Mouse (Mus musculus): Measurements from ENCODE around the gene Pex11b. TPM values are rescaled to one million over a fixed set of nuclear protein-coding genes. Genes with fewer than 3 reads are reported as not detected.
A peak's percentile ranks its signal among the peaks of the same experiment; 100 is the strongest.

The Pex11b gene
- polyA plus RNA-seq, 1 experiment from 2014 or later = 61.5 TPM

- H3K4me3 ChIP-seq (replicated peaks; ENCODE audit: low read depth, low read length) = peak overlapping the region; percentile 48
- no peaks in the 10 kb centered on the region for H3K9me3 ChIP-seq (ENCODE audit: control insufficient read depth, low read length)
- H3K36me3 ChIP-seq (ENCODE audit: control insufficient read depth, insufficient read depth, low read length) = no peaks in the 10 kb centered on the region
- H3K9ac ChIP-seq (replicated peaks; ENCODE audit: low read length) = peak overlapping the region; percentile 68
- H3K27ac ChIP-seq (replicated peaks; ENCODE audit: low read depth, low read length) = peak overlapping the region; percentile 39
- H3K4me1 ChIP-seq (ENCODE audit: control insufficient read depth, insufficient read depth, low read length) = peaks cover 56% of the 10 kb centered on the region
- WGBS = under 1% methylated on average over 40 of the region's 40 CpGs
- H3K4me2 ChIP-seq (ENCODE audit: low read length) = peak overlapping the region; percentile 100
- no peaks in the 10 kb centered on the region for H3K27me3 ChIP-seq (ENCODE audit: control insufficient read depth, insufficient read depth, low read length)
- DNase-seq (peak; percentile 67), ATAC-seq (ENCODE audit: low FRiP score, low TSS enrichment) (no peak)
These were observed 37.7 kb upstream of the Pex11b start for GRCm38 (mm10) chr3:96597435-96597891.

- Histone ChIP-seq H3K4me2 (ENCODE audit: low read length) (peak overlapping the region; percentile 100), H3K36me3 (ENCODE audit: control insufficient read depth, insufficient read depth, low read length) (no peaks in the 10 kb centered on the region), H3K27ac (replicated peaks; ENCODE audit: low read depth, low read length) (peak overlapping the region; percentile 39; the same call in 1 of the 2 replicates), H3K9ac (replicated peaks; ENCODE audit: low read length) (peak overlapping the region; percentile 68), H3K9me3 (ENCODE audit: control insufficient read depth, low read length) (no peaks in the 10 kb centered on the region), H3K4me3 (replicated peaks; ENCODE audit: low read depth, low read length) (peak overlapping the region; percentile 48), H3K27me3 (ENCODE audit: control insufficient read depth, insufficient read depth, low read length) (no peaks in the 10 kb centered on the region), H3K4me1 (ENCODE audit: control insufficient read depth, insufficient read depth, low read length) (peaks cover 59% of the 10 kb centered on the region)
- WGBS = 1% methylated on average over 54 of the region's 54 CpGs
- ATAC-seq (ENCODE audit: low FRiP score, low TSS enrichment) (no peak), DNase-seq (peak; percentile 81)
These were observed 36.8 kb upstream of the Pex11b start for GRCm38 (mm10) chr3:96598156-96599068.

DNA sequence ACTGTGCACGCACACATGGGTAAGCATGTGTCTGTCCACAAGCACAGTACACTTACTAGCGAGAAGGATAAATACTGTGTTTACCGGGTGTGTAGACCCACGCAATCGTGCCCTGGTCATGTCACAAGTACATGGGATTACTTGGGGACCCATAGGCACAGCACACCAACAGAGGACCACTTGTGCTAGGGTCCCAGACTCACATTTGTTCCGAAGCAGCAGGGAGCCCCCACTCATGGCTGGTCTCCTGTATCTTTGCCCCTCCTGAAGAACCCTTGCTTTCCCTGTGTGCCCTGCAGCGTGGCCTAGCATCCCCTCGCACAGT is 36.1 kb upstream of the Pex11b start:
- WGBS = 45% methylated on average over 8 of the region's 8 CpGs
- Histone ChIP-seq H3K9ac (replicated peaks; ENCODE audit: low read length) (peak overlapping the region; percentile 68; the same call in 1 of the 2 replicates), H3K36me3 (ENCODE audit: control insufficient read depth, insufficient read depth, low read length) (no peaks in the 10 kb centered on the region), H3K27me3 (ENCODE audit: control insufficient read depth, insufficient read depth, low read length) (no peaks in the 10 kb centered on the region), H3K4me1 (ENCODE audit: control insufficient read depth, insufficient read depth, low read length) (peaks cover 65% of the 10 kb centered on the region), H3K4me3 (replicated peaks; ENCODE audit: low read depth, low read length) (peak overlapping the region; percentile 48; the same call in 1 of the 2 replicates), H3K9me3 (ENCODE audit: control insufficient read depth, low read length) (no peaks in the 10 kb centered on the region), H3K4me2 (ENCODE audit: low read length) (peak overlapping the region; percentile 100), H3K27ac (replicated peaks; ENCODE audit: low read depth, low read length) (no peak overlapping the region)
- DNase-seq (no peak), ATAC-seq (ENCODE audit: low FRiP score, low TSS enrichment) (no peak)

DNA sequence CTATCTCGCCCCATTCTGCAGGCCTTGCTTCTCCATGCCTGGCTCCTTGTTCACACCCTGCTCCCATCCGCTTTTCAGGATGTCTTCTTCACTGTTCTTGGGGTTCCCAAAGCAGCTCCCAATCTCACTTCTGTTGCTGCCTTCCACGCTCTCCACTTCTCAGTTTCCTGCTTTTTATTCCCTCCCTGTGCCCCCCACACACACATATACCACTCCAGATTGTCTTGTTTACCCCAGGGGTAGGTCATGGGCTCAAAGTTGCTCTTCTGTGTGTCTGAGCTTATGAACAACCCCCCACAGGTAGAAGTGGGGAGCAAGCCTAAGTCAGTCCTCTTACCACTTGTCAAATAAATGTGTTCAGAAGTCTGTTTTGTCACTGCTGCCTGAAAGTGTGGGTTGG is 35.8 kb upstream of the Pex11b start:
- 76% methylated on average over 3 of the region's 3 CpGs for WGBS
- DNase-seq = no peak
- peak overlapping the region; percentile 100; the same call in 1 of the 2 replicates for H3K4me2 ChIP-seq (ENCODE audit: low read length)
- H3K9me3 ChIP-seq (ENCODE audit: control insufficient read depth, low read length) = no peaks in the 10 kb centered on the region
- peaks cover 69% of the 10 kb centered on the region for H3K4me1 ChIP-seq (ENCODE audit: control insufficient read depth, insufficient read depth, low read length)
- H3K27ac ChIP-seq (replicated peaks; ENCODE audit: low read depth, low read length) = no peak overlapping the region
- H3K36me3 ChIP-seq (ENCODE audit: control insufficient read depth, insufficient read depth, low read length) = no peaks in the 10 kb centered on the region
- H3K27me3 ChIP-seq (ENCODE audit: control insufficient read depth, insufficient read depth, low read length) = no peaks in the 10 kb centered on the region
- ATAC-seq (ENCODE audit: low FRiP score, low TSS enrichment) = no peak
- H3K9ac ChIP-seq (replicated peaks; ENCODE audit: low read length) = no peak overlapping the region
- no peak overlapping the region for H3K4me3 ChIP-seq (replicated peaks; ENCODE audit: low read depth, low read length)

- under 1% methylated on average over 27 of the region's 27 CpGs for WGBS
- no peaks in the 10 kb centered on the region for H3K36me3 ChIP-seq (ENCODE audit: control insufficient read depth, insufficient read depth, low read length)
- DNase-seq = peak; percentile 96
These were observed 34.4 kb upstream of the Pex11b start, which contains the start of gene Lix1l for GRCm38 (mm10) chr3:96600639-96601250. Lix1l (plus strand) TSS chr3:96601149.

DNA sequence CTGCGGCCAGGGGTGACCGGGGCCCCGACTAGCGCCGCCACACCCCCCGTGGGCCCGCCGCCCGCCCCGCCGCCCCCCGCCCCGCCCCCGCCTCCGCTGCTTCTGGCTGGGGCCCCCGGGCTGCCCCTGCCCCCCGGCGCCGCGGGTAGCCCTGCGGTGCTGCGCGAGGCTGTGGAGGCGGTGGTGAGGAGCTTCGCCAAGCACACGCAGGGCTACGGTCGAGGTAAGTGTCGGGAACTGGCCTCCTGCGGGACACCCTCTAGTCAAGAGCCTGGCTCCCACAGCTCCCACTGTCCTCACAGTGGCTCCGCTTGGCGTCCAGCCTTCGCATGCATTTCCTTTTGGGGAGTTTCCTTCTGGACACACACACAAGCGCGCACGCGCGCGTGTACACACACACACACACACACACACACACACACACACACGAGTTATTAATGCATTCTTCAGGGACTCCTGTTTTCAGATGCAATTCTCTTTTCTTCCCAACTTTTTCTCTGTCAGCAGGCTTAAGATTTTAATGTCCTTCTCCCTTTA is 33.9 kb upstream of the Pex11b start:
- H3K36me3 ChIP-seq (ENCODE audit: control insufficient read depth, insufficient read depth, low read length) = no peaks in the 10 kb centered on the region
- under 1% methylated on average over 38 of the region's 40 CpGs for WGBS
- peak; percentile 82 for DNase-seq

More at GRCm38 (mm10) chr3:96600639-96601250, 34.4 kb upstream of the Pex11b start, which contains the start of gene Lix1l:
- Histone ChIP-seq H3K9ac (replicated peaks; ENCODE audit: low read length) (peak within 1 kb of the TSS; percentile 92), H3K27ac (replicated peaks; ENCODE audit: low read depth, low read length) (peak within 1 kb of the TSS; percentile 95), H3K9me3 (ENCODE audit: control insufficient read depth, low read length) (no peaks in the 10 kb centered on the region), H3K4me3 (replicated peaks; ENCODE audit: low read depth, low read length) (peak within 1 kb of the TSS; percentile 69), H3K4me2 (ENCODE audit: low read length) (peak within 1 kb of the TSS; percentile 87), H3K4me1 (ENCODE audit: control insufficient read depth, insufficient read depth, low read length) (peaks cover 72% of the 10 kb centered on the region), H3K27me3 (ENCODE audit: control insufficient read depth, insufficient read depth, low read length) (no peaks in the 10 kb centered on the region)
- ATAC-seq (ENCODE audit: low FRiP score, low TSS enrichment) = peak; percentile 92

DNA sequence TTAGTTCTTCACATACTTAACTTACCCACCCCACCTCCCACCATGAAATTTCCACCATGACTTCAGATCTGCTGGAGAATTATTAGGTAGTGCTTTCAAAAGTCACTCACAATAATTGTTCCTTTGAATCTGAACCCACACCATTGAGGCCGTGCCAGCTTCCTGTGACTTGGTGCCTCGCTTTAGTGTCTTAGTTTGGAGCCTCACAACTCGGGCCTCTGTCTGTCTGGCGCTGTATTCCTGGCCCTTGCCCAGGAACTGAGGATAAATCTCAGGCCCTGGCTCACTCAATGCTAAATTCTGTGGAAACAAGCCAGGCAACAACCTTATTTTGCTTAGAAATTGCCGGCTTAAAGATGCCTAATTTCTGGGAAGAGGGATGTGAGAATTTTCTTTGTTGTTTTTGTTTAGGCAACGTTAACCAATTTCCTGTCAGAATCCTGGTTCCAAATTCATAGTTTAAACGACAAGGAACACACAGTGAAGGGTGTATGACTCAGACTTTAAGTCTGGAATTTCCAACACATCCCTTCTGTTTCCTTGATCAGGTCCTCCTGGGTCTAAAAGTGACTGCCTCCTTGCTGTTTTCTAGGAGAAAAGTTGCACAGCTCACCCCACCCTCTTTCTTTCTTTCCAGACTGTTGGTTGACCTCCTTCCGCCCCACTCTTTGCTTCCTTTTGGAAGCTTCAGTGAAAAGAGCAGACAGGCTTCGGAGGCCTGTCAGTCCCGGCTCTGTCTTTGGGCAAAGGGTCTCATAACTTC is 33.1 kb upstream of the Pex11b start:
- DNase-seq (peak; percentile 66), ATAC-seq (ENCODE audit: low FRiP score, low TSS enrichment) (no peak)
- H3K9ac ChIP-seq (replicated peaks; ENCODE audit: low read length) = peak overlapping the region; percentile 92

More for the DNA sequence above, 33.9 kb upstream of the Pex11b start:
- peak overlapping the region; percentile 95 for H3K27ac ChIP-seq (replicated peaks; ENCODE audit: low read depth, low read length)
- no peaks in the 10 kb centered on the region for H3K9me3 ChIP-seq (ENCODE audit: control insufficient read depth, low read length)
- H3K9ac ChIP-seq (replicated peaks; ENCODE audit: low read length) = peak overlapping the region; percentile 92
- H3K27me3 ChIP-seq (ENCODE audit: control insufficient read depth, insufficient read depth, low read length) = no peaks in the 10 kb centered on the region
- H3K4me3 ChIP-seq (replicated peaks; ENCODE audit: low read depth, low read length) = peak overlapping the region; percentile 69
- peaks cover 66% of the 10 kb centered on the region for H3K4me1 ChIP-seq (ENCODE audit: control insufficient read depth, insufficient read depth, low read length)
- H3K4me2 ChIP-seq (ENCODE audit: low read length) = peak overlapping the region; percentile 87
- ATAC-seq (ENCODE audit: low FRiP score, low TSS enrichment) = peak; percentile 49

GRCm38 (mm10) chr3:96602704-96603084 is 32.5 kb upstream of the Pex11b start:
- no peak for ATAC-seq (ENCODE audit: low FRiP score, low TSS enrichment)
- H3K9me3 ChIP-seq (ENCODE audit: control insufficient read depth, low read length) = no peaks in the 10 kb centered on the region
- H3K9ac ChIP-seq (replicated peaks; ENCODE audit: low read length) = peak overlapping the region; percentile 92
- 21% methylated on average over 5 of the region's 5 CpGs for WGBS
- no peaks in the 10 kb centered on the region for H3K36me3 ChIP-seq (ENCODE audit: control insufficient read depth, insufficient read depth, low read length)
- H3K27me3 ChIP-seq (ENCODE audit: control insufficient read depth, insufficient read depth, low read length) = no peaks in the 10 kb centered on the region
- DNase-seq = peak; percentile 25
- peak overlapping the region; percentile 87 for H3K4me2 ChIP-seq (ENCODE audit: low read length)
- peak overlapping the region; percentile 95 for H3K27ac ChIP-seq (replicated peaks; ENCODE audit: low read depth, low read length)
- peak overlapping the region; percentile 69 for H3K4me3 ChIP-seq (replicated peaks; ENCODE audit: low read depth, low read length)
- H3K4me1 ChIP-seq (ENCODE audit: control insufficient read depth, insufficient read depth, low read length) = peaks cover 53% of the 10 kb centered on the region

More for the DNA sequence above, 33.1 kb upstream of the Pex11b start:
- Histone ChIP-seq H3K36me3 (ENCODE audit: control insufficient read depth, insufficient read depth, low read length) (no peaks in the 10 kb centered on the region), H3K4me2 (ENCODE audit: low read length) (peak overlapping the region; percentile 87), H3K4me1 (ENCODE audit: control insufficient read depth, insufficient read depth, low read length) (peaks cover 59% of the 10 kb centered on the region), H3K9me3 (ENCODE audit: control insufficient read depth, low read length) (no peaks in the 10 kb centered on the region), H3K27me3 (ENCODE audit: control insufficient read depth, insufficient read depth, low read length) (no peaks in the 10 kb centered on the region), H3K4me3 (replicated peaks; ENCODE audit: low read depth, low read length) (peak overlapping the region; percentile 69), H3K27ac (replicated peaks; ENCODE audit: low read depth, low read length) (peak overlapping the region; percentile 95)
- 9% methylated on average over 10 of the region's 10 CpGs for WGBS

Measured in midbrain, embryonic 14.5 days (tissue).